Mouse (Mus musculus): ENCODE data around the gene Cfap161.

GRCm38 (mm10) chr7:83724541-83724940, 70.1 kb downstream of the Cfap161 start:
- TF ChIP-seq EP300 (IDR thresholded peaks at IDR 0.05; ENCODE audit: low read depth) (no peak), CTCF (IDR thresholded peaks at IDR 0.05; ENCODE audit: low read depth) (no peak)

All from heart, postnatal 0 days (tissue).